Mouse (Mus musculus) natural killer cell, adult 2 months (primary cell): ENCODE data around the gene Reg3b.
"Not testable (repeated sequence)": the region's sequence is repeated elsewhere in the genome, so short reads cannot be mapped to it uniquely, and the experiment has no call there.

Experiments
- DNase-seq, 2 experiments: peaks; one replicate each; pipeline ENCODE4 v3.0.0; 2022; ENCODE audit warnings: low spot score in 2 of 2

Reg3b gene

DNA sequence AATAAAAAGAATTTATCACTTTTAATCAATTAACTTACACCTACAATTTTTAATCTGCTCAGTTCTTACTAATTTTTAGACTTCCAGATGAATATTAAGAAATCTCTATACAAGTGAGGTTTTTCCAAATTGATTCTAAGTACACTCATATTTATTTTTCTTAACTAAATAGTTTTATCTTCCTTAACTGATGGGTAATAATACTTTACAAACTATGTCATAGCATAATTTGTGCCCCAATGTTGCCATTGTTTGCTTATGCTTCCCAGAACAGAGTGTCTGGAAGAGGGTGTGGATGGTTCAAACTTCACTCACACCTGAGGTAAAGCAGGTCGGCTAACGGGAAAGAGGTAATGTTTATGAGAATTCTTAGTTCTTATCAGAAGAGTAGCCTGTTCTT is at the start of gene Reg3b:
Reg3b (plus strand) TSS at position 301 of the 400 bp plus-strand sequence.
- no peak for DNase-seq

DNA sequence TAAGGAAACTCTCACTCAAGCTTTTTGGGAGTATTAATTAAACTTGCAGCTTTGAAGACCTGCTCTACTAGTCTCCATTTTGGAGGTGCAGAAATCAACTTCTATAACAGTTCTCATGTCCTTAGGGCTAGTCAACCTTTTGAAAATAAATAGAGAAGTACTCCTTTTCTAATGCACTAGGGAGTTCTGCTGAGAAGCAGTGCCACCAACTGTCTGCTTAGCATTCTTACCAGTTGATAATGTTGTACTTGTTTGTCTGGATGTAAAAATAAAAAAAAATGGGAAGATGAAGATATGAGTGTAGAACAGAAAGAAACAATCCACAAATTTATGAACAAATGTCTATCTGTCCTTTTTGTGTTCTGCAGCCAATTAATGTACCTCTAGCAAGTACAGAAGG is 42.7 kb upstream of the Reg3b start:
- no peak for DNase-seq

DNA sequence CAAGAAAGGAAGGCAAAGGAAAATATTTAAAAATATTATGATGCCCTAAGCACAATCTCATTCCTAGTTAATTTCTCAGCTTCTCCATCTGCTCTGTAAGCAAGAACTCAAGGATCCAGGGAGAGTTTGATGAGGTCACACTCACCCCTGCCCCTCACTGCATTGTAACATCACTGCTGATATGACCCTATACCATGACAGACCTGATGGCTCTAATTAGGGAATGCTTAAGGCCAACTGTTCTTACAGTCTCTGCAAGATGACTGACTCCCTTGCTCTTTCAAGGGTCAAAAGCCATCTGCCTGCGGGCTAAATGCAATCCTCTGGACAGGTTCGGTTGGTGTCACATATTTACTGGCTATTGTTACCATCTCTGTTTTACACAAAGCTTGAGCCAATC is 41.3 kb upstream of the Reg3b start:
- DNase-seq = no peak

DNA sequence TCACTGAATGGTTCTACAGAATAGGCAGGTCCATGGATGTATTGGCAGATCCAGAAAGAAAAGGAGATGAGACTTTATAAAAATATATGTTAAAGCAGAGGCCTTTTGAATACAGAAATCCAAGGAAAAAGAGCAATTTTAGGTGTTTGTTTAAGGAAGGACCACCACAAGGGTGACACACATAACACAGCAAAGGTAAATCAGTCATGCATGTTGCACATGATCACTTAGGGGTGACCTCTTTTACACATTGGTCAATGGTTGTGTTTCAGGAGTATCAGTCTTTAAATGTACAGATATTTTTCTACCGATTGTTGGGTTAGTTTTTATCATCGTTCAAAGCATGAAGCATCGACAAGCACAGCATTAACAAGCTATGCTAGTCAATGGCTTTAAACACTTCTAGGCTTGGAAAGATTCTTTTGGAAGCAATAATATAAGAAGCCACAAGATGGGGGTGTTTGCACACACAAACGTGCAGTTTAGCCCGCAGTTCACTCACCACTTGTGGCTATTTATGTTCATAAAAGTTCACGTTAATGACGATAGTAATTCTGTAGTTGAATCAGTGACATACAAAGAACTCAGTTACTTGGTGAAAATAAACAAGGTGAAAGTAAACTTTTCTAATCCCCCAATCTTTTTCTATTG is 38.4 kb upstream of the Reg3b start:
- no peak for DNase-seq

DNA sequence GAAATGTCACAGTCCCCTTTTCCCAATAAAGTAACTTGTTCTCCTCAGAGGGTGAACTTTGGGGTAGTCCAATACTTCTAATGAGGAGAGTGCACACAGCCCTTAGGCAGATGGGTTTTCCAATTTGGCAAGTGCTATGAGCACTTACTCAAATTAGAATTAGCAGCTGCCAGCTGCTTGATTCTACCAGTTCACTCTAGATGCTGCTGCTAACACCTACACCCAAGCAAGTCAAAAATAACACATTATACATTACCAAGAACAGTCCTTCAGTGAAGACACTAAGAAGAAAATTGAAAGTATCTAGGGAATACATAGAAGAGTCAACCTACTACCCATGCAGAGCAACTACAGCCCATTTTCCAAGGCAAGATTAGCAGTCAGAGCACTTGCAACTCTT is 30.2 kb upstream of the Reg3b start:
- DNase-seq = no peak

DNA sequence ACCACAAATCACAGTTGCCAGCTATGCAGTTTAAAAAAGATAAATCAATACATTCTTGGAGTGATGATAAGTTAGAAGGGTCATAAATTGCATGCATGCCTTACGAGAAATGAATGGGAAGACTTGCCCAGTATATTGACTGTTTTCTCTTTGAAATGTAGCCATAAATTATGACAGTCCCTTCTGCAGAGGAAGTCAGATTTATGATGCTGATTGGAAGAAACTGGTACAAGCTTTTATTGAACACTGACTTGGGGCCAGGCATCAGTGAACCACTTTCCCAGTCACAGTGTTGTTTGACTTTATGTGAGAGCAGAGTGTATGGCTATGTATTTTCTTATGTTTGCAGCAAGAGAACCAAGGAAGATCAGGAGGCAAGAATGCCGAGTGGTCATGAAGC is 28.8 kb upstream of the Reg3b start:
- no peak for DNase-seq

- DNase-seq = no peak
These were observed 8.4 kb upstream of the Reg3b start for GRCm38 (mm10) chr6:78361971-78362563.

DNA sequence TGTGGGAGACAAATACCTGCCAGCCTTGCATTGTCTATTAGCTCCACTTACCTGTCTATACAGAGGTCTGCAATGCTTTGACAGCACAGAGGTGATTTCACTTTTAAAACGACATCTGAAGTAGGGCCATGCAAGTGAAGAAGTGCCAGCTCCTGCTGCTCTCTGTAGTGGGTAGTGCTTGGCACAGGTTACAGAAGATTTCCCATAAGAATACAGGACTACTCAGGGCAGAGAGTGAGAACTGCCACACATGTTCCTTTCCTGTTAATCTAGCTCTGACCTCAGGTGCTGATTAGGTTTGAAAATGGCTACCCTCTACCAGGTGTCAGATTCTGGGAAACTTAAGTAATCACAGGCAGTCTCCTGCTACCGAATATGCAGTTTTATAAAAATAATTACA is 8.3 kb downstream of the Reg3b start, which contains the start of gene Reg3d:
Reg3d (minus strand) TSS at position 101 of the 400 bp plus-strand sequence.
- DNase-seq = no peak

GRCm38 (mm10) chr6:78380409-78380808 is 10.0 kb downstream of the Reg3b start, which contains the start of gene Reg3a:
Reg3a (plus strand) TSS chr6:78380709.
- no peak for DNase-seq

DNA sequence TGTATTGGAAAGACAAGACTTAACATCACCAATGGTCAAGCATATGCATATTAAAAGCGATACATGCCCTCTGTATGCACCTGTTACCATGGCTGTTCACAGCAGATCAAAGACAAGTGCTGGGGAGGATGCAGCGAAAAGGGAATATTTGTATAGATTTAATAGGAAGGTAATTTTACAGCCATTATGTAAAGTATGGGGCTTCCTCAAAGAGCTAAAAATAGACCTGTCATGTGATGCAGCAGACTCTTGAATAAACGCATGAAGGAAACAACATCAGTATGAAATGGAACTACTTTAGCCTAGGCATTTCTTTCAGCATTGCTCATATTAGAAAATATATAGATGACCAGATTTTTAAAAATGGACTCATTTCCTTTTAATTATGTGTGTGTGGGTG is 15.2 kb downstream of the Reg3b start:
- no peak for DNase-seq

GRCm38 (mm10) chr6:78395323-78395722 is 24.9 kb downstream of the Reg3b start, which contains the start of gene Reg2:
Reg2 (plus strand) TSS chr6:78395623.
- not testable (repeated sequence) for DNase-seq

- DNase-seq = not testable (repeated sequence)
These were observed 52.0 kb downstream of the Reg3b start, which contains the start of gene Reg1 for GRCm38 (mm10) chr6:78422411-78422810. Reg1 (plus strand) TSS chr6:78422711.
